Mouse (Mus musculus) urinary bladder, adult 2 months (tissue): ENCODE measurements around the gene Zc3h6. TPM values are rescaled to one million over a fixed set of nuclear protein-coding genes. Genes with fewer than 3 reads are reported as not detected.

Experiments
- DNase-seq: peaks from one replicate; pipeline ENCODE4 v3.0.0; 2022; ENCODE audit warnings: low spot score
- polyA plus RNA-seq: library from polyadenylated mRNA; depleted of rRNA; stranded (reverse); fragments of >200 nt; gene quantifications from 2 replicates; pipeline ENCODE4 v1.2.3, GENCODE M21; 2012; rRNA removed

The Zc3h6 gene
- polyA plus RNA-seq, 1 experiment: 2.4 TPM

DNA sequence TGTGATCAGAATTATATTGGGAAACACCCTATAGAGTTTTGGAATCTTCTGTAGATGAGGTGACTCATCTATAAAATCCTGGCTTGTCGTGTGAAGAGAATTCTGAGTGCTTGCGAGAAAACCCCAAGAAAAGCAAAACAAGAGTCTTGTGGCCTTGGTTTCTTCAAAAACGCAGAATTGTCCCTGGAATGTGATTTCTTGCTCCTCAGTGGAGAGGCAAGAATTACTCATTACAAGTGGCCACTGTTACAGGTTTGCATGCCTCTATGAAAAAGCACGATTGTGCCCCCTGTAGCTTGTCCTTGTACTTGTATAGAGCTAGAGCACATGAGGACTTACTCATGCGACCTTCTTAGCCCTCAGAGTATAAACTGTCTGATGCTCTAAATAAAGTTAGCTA, 68.2 kb downstream of the Zc3h6 start:
- no peak for DNase-seq

DNA sequence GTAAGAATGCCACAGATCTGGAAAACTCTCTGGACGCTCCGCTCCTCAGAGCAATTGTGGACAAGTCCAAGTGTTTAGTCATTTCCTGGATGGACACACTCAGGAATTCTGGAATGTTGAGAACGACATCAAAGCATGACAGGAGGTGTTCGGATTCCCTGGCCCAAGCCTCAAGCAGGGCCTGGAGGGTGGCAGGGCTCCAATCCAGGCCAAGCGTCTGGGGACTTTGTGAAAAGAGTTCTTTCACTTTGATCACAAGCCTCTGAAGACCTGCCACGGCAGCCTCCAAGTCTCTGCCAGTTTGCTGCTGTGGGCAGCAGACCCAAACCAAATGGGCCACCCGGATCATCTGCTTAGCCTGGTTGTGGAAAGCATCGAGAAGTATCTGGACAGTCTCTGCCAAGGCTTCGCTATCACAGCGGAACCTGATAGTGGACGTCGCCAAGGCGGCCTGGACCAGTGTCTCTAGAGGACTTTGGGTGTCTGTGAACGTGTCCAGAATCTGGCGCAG, 71.3 kb downstream of the Zc3h6 start:
- no peak for DNase-seq

DNA sequence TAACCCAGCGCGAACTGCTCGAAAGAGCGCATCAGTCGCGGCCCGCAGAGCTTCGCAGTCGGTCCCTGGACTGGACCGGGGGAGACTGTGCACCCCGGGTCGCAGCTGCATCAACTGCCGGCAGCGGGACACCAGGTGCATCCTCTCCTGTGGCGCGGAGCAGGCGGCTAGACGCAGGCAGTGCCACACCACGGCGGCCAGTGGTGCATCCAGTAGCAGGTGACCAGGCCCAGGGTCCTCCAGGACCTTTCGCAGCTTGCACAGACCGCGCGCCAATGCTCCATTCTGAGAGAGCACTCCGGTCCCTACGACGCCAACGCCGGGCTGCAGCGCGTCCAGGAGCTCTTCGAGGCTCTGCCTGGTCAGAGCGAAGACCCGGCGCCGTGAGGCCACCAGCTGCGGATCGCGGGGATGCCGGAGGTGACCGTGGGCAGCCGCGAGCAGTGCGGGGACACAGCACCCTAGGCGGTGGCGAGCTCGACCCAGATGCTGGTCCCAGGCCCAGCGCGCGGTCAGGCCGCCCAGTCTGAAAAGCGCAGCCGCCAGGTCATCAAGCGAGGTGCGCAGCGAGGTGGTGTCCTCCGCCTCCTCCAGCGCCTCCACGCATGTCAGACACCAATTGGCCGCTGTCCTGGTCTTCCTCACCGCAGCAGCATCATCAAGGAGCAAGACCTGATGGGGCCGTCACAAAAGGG, 71.9 kb downstream of the Zc3h6 start:
- no peak for DNase-seq

DNA sequence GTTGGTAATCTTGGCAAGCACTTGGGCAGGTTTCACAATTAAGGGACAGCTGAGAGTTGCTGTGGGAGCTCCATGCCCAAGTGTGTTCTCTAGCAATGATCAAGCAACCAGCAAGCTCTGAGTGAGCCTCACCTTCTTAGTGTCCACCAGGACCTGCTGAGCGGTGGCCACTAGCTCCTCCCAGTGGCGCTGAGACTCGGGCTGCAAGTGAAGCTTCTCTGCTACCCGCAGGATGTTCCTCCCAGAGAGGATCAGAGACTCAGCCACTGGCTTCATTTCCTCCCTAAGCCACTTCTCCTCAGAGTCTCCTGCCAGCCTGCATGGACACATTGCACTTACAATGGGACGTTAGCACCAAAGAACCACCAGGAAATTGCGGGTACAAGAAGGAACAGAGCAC, 73.4 kb downstream of the Zc3h6 start:
- DNase-seq: no peak

DNA sequence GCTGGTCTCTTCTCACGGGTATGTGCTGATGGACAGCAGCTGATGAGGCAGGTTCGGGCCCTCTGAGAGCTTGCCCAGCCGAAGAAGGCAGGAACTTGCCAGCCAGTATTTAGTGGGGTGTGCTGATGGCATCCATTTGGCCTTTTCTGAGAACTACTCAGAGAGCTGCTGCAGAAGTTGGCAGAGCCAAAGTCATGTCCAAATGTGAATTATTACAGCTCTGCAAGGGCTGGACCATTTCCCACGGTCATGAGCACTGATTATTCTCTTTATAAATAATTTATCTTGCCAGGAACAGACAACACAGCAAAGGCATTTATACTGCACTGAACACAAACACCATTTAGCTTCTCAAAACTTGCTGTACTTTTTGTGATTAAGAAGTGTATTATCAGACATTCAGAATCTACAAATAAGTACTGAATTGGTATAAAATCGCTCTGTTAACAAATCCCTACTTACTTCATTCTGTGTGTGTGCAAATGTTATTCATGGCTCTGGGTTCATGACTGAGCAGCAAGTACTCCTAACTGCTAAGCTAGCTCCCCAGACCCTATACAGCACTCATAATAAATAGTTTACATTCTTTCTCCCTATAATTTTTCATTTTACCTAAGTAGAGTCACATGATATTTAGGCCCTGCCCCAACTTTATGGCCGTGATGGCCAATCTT, 79.1 kb downstream of the Zc3h6 start:
- DNase-seq: no peak

DNA sequence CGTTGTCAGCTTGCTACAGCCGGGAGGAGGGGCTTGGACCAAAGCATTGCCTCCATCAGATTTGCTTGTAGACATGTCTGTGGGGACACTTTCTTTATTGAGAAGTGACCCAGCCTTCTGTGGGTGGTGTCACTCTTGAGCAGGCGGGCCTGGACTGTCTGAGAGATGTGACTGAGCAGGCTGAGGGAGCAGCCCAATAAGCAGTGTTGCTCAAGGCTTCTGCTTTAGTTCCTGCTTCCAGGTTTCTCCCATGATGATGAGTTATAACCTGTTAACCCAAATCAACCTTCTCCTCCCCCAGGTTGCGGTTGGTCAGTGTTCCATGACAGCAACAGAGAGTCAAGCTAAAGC, 79.6 kb downstream of the Zc3h6 start:
- DNase-seq: no peak

DNA sequence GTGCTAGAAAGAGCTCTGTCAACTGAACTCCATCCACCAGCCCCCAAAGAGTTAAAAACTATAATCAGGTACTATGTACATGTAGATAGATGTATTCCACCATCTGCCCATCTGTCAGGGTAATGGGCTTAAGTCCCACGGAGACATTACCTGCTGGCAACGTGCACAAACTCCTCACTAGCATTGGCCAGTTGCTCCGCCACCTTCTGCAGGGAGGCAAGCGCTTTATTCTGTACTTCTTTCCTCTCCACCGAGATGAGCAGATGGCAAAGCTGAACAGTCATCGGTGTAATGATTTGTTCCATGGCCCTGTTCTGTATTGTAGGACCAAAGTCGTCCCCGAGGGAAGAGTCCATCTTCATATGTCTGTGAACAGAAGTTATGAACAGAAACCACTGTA, 80.6 kb downstream of the Zc3h6 start, which contains the start of gene Vinac1:
Gene Vinac1 (minus strand): TSS at position 362 of the 400 bp plus-strand sequence.
- DNase-seq: no peak

DNA sequence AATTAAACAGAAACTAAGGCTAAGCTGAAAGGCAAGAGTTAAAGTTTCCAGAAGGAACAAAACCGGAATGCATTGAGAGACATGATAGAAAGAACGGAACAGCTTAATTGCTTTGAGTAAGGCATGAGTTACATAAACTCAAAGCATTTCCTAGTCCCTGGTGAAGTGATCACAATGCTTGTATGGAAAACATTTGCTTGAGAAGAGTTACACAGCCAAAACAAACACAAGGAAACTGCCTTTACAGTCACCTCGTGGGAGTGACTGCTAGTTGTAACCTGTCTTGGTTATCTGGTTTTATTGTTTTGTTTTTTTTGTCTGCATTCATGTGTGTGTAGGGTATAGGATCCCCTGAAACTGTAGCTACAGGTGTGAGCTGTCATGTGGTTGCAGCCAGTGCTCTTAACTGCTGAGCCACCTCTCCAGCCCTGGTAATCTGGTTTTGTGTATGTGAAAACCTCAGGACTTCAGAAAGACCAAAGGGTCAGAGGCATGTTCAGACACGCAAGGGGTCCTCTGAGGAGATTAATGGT, 85.3 kb downstream of the Zc3h6 start:
- DNase-seq: no peak

DNA sequence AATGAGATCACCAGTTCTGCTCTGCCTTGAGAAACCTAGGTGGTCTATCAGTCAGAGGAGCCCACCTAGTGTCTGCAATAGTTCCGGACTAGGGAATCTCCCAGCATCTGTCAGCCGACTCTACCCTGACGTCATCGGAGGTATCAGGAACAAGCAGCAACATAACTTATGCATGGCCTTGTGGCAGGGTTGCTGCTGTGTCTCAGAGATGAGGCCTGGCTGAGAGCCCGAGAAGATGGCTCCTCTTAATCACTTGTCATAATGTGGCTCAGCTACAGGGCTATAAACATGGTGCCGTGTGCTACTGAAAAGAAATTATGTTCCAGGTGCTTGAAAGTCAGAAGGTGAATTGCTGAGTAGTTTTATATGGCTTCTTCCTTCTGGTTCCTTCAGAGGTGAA, 88.5 kb downstream of the Zc3h6 start:
- no peak for DNase-seq

DNA sequence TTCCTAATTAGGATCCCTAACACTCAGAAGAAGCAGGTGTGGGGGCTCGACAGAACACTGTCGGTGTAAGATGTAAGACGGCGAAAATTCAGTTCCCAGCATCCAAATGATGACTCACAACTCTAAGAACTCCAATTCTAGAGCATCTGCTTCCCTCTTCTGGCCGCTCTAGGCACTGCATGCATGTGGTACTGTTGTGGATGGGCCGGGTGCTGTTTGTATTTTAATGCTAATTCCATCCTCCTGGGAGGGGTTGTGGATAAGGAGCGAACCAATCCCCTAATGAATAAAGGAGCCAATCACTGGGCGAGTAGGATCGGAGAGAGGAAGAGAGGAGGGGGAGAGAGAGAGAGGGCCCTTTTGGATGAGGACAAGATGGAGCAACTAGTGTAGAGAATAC, 89.4 kb downstream of the Zc3h6 start:
- DNase-seq: no peak

DNA sequence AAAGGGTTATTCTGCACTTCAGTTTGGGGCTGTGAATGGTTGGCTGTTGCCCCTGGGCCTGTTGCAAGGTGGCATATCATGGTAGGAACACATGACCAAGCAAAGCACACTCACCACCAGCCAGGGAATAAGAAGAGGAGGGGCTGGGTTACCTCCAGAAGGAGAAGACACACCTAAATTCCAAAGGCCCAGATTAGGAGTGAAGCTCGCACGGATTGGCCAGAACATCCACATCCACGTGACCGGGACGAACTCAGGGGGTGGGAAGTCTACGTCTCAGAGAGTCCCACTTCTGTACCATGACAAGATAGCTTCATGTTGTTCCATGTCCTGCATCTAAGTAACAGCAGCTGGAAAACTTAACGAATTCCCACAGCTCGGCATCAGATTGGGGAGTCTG, 90.1 kb downstream of the Zc3h6 start:
- DNase-seq: no peak

DNA sequence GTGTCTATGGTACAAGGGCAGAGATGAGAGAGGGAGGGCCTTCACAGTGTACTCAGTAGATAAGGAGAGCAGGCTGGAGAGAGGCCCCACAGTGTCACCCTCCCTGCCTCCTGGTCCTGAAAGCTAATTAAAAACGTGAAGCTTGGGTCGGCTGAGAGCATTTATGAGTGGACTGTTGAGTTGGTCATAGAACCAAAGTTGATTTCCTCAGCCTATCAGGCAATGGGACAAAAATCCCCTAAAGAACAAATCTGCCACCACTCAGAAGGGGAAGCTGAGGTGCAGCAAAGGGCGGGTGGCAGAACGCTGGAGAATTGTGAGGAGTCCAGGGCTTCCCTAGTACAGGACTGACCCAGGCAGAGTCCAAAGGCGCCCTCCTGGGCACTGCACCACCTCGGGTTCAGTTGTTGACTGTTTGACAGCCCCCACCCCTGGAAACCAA, 90.7 kb downstream of the Zc3h6 start:
- no peak for DNase-seq

DNA sequence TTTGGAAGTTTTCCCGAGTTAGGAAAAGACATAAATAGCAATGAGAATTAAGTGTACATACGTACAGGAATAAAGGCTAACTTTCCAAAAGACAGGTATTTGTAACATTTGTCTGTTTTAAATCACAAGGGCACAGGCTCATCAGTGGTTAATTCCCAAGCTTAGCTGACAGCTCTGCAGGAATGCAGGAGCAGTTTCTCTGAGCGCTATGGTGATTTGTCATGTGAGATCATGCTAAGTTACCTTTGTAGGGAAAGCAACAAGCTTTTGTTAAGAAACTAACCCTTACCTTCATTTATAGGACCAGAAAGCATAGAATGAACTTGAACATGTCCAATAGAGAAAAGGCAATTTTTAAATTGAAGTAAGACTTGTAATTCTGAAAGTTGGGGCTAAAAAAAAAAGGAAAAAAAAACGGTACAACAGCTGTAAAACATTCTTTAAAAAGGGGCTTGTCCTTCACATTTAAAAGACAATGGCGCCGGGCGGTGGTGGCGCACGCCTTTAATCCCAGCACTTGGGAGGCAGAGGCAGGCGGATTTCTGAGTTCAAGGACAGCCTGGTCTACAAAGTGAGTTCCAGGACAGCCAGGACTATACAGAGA, 94.4 kb downstream of the Zc3h6 start:
- no peak for DNase-seq

DNA sequence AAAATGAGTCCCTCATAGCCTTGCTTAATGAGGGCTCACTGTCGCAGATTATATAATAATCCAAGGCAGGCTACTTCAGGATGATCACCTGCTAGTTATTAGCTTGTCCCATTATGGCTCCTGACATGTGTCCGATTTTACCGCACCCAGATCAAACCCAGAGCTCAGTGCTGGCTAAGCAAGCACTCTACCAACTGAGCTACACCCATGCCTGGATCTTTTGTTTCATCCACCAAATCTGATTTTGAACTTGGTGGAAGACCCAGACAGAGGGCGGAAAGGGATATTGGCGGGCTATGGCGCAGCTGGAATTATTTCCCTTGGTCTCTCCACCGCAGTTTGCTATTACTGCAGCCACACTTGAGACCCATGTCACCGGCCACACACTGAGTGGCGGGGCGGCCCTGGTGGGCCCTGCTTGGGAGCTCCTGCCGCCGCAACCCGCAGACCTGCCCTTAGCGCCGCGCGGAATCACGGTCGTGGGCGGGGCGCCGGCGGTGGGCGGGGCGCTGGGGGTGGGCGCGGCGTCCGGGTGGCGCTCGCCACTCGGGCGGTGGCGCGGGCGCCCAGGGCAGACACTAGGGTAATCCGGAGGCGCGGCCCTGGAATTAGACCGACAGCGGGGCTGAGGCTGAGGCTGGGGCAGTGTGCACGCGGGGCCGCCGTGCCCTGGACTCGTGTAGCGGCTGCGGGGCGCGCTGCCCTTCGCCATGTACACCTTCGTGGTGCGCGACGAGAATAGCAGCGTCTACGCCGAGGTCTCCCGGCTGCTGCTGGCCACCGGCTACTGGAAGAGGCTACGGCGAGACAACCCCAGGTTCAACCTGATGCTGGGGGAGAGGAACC, 98.5 kb downstream of the Zc3h6 start, which contains the start of gene Ttl:
Gene Ttl (plus strand): TSS at position 506 of the 846 bp plus-strand sequence.
- peak; percentile 74 for DNase-seq

DNA sequence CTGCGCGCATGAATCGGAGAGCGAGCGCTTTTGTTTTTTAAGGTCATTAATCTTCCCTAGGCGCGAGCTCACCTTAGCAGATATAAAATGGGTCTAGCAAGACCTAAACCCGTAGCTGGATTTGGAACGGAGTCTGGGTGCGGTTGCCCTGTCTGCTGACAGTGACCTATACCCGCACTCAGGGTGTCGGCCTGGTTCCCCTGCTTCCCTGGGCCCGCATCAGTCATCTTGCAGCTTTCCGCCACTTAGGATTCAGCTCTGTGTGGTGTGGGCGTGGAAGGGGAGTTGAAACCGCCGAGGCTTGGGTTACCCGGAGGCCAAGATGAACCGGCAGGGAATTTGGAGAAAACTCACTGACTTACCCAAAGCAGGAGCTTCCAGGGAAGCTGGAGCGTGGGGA, 99.1 kb downstream of the Zc3h6 start:
- DNase-seq: peak; percentile 39

Other genes with a start within 250 kb of the Zc3h6 start
- 35.2 and 35.6 TPM in 2 replicates for gene Tmem87b, start 149.3 kb upstream of the Zc3h6 start, polyA plus RNA-seq
- gene Fbln7, start 104.4 kb upstream of the Zc3h6 start, polyA plus RNA-seq: 1.7 and 2.0 TPM in 2 replicates
- 4.1 and 4.2 TPM in 2 replicates for gene Zc3h8, start 23.3 kb upstream of the Zc3h6 start, polyA plus RNA-seq
- gene Gm10762, start 323 bp downstream of the Zc3h6 start, polyA plus RNA-seq: 3.8 and 4.0 TPM in 2 replicates
- 0.13 and 0.17 TPM in 2 replicates for gene Vinac1, start 80.8 kb downstream of the Zc3h6 start, polyA plus RNA-seq
- gene Ttl, start 98.5 kb downstream of the Zc3h6 start, polyA plus RNA-seq: 10.1 and 12.0 TPM in 2 replicates
- gene Polr1b, start 133.6 kb downstream of the Zc3h6 start, polyA plus RNA-seq: 18.3 and 19.1 TPM in 2 replicates
- 19.4 and 19.5 TPM in 2 replicates for gene Chchd5, start 162.3 kb downstream of the Zc3h6 start, polyA plus RNA-seq
- 26.0 and 34.4 TPM in 2 replicates for gene Slc20a1, start 231.4 kb downstream of the Zc3h6 start, polyA plus RNA-seq